Mouse (Mus musculus) thymus, adult 2 months (tissue): ENCODE data around the gene Ranbp1.

Experiments used
- CTCF ChIP-seq: fragments of 200-500 bp; IDR thresholded peaks from 2 replicates; pipeline ENCODE4 v1.5.1; 2012; ENCODE audit warnings: mild to moderate bottlenecking, control low read depth, low read length, moderate library complexity, borderline replicate concordance; ENCODE audit not compliant: control insufficient read depth, poor library complexity, insufficient read depth; ENCODE audit errors: extremely low read depth
- POLR2A ChIP-seq: fragments of 200-500 bp; IDR thresholded peaks from 2 replicates; pipeline ENCODE4 v1.6.1; 2012; ENCODE audit warnings: mild to moderate bottlenecking, low read length, control low read depth, moderate library complexity; ENCODE audit not compliant: control insufficient read depth, poor library complexity, insufficient read depth; ENCODE audit errors: extremely low read depth

DNA sequence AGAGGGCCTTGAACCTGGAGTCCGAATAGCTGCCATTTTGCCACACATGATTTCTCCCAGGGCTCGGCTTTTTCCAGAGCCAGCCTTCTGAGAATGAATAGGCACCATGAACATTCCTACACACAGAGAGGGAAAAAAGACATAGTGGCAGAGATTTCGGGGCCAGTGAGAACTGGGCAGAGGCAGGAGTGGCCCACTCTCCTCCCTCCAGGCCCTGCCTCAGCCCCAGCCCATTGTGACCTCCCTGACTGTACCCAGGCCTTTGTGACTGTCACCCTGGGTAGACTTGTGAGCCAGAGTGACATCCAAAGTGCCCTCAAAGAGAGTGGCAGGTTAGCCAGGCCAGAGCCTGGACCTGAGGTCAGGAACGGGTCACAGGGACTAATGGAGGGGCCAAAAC is 31.0 kb downstream of the Ranbp1 start, which contains the start of gene Ccdc188:
- TF ChIP-seq POLR2A (no peak), CTCF (no peak)
